Mouse (Mus musculus): Measurements from ENCODE around the gene Vmn1r50.
"Not testable (repeated sequence)": the region's sequence is repeated elsewhere in the genome, so short reads cannot be mapped to it uniquely, and the experiment has no call there.

The Vmn1r50 gene

GRCm38 (mm10) chr6:90101130-90101529 lies at the start of gene Vmn1r50:
TSS of gene Vmn1r50 (plus strand) at chr6:90101430.
- no peak for DNase-seq (ENCODE audit: low read depth)

GRCm38 (mm10) chr6:90078406-90078805 lies 22.8 kb upstream of the Vmn1r50 start, which contains the start of gene Vmn1r49:
TSS of gene Vmn1r49 (minus strand) at chr6:90078506.
- no peak for DNase-seq (ENCODE audit: low read depth)

DNA sequence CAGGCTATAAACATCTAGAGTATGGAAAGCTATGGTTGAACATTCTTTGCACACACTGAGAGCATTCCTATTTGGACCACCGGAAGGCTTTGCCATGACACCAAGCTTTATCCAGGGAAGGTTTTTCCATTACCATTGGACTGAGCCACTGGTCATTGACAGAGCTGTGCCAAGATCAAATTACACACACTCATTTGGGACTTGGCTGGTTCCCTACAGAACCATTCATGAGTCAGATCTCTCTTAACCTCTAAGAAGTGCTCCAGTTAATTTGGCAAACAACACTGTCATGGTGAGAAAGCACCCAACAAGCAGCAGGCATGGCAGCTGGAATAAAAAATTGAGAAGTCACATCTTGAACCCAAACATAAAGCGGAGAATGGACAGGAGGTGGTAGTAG lies 664 bp upstream of the Vmn1r50 start:
- no peak for DNase-seq (ENCODE audit: low read depth)

GRCm38 (mm10) chr6:90122296-90122695 lies 21.1 kb downstream of the Vmn1r50 start, which contains the start of gene Vmn1r51:
TSS of gene Vmn1r51 (plus strand) at chr6:90122596.
- not testable (repeated sequence) for DNase-seq (ENCODE audit: low read depth)

Data from 416B (cell line).